Mouse (Mus musculus) liver, embryonic 14.5 days (tissue): ENCODE measurements around the gene Nucks1. TPM values are rescaled to one million over a fixed set of nuclear protein-coding genes. Genes with fewer than 3 reads are reported as not detected.

Source experiments
- ATAC-seq: fragments of 200-750 bp; cut with Nextera tagmentation; 2 replicates; pipeline ENCODE4 v1.8.0; 2017; ENCODE audit warnings: moderate number of reproducible peaks, mild to moderate bottlenecking, moderate library complexity; ENCODE audit not compliant: insufficient read depth
- DNase-seq, 3 experiments: peaks; one replicate each; pipeline ENCODE4 v3.0.0-alpha.2; 2012 to 2013; ENCODE audit warnings: low read depth in 3 of 3, low spot score in 3 of 3
- H3K27ac ChIP-seq: fragments of 300-500 bp; sonication (generic); 2 replicates; pipeline ENCODE4 v1.5.1; 2014; ENCODE audit warnings: moderate library complexity, mild to moderate bottlenecking, control low read depth, inconsistent platforms
- H3K27me3 ChIP-seq: fragments of 300-500 bp; sonication (generic); 2 replicates; pipeline ENCODE4 v1.6.1; 2014; ENCODE audit warnings: mild to moderate bottlenecking, low read length, moderate library complexity; ENCODE audit not compliant: control insufficient read depth, insufficient read depth
- H3K36me3 ChIP-seq: fragments of 300-500 bp; sonication (generic); replicated peaks from 2 replicates; pipeline ENCODE4 v1.6.1; 2014; ENCODE audit warnings: low read depth; ENCODE audit not compliant: control insufficient read depth, insufficient read depth
- H3K4me1 ChIP-seq, 2 experiments: fragments of 200-500 bp in 1 of 2; fragments of 300-500 bp in 1 of 2; sonication (generic) in 1 of 2; replicated peaks; 2 replicates each; pipeline ENCODE4 v1.6.1; 2012 to 2014; ENCODE audit warnings: antibody characterized with exemption in 1 of 2, inconsistent platforms in 1 of 2, low read length in 1 of 2; ENCODE audit not compliant: control insufficient read depth in 2 of 2, insufficient read depth in 2 of 2
- H3K4me2 ChIP-seq: fragments of 300-500 bp; sonication (generic); 2 replicates; pipeline ENCODE4 v1.6.1; 2014; ENCODE audit warnings: low read depth, mild to moderate bottlenecking, control low read depth, moderate library complexity
- H3K4me3 ChIP-seq, 2 experiments: fragments of 200-500 bp in 1 of 2; fragments of 300-500 bp in 1 of 2; sonication (generic) in 1 of 2; 2 replicates each; pipeline ENCODE4 v1.5.1; 2012 to 2014; ENCODE audit warnings: low read depth in 2 of 2, low read length in 2 of 2, mild to moderate bottlenecking in 2 of 2, control low read depth in 1 of 2, inconsistent platforms in 1 of 2, moderate library complexity in 1 of 2; ENCODE audit not compliant: insufficient read depth in 1 of 2
- H3K9ac ChIP-seq: fragments of 300-500 bp; sonication (generic); replicated peaks from 2 replicates; pipeline ENCODE4 v1.6.1; 2014; ENCODE audit warnings: mild to moderate bottlenecking, control low read depth, moderate library complexity
- H3K9me3 ChIP-seq: fragments of 300-500 bp; sonication (generic); 2 replicates; pipeline ENCODE4 v1.6.1; 2016; ENCODE audit warnings: low read length, mixed read lengths; ENCODE audit not compliant: control insufficient read depth
- CTCF ChIP-seq: IDR thresholded peaks from 2 replicates; pipeline ENCODE4 v1.5.1; 2016; ENCODE audit warnings: antibody characterized with exemption, low read depth, control low read depth
- EP300 ChIP-seq: IDR thresholded peaks from 2 replicates; pipeline ENCODE4 v1.6.1; 2016; ENCODE audit warnings: antibody characterized with exemption, low read depth
- WGBS: fragments of 180-500 bp; shearing (Covaris S2); extraction: QIAGEN DNeasy Blood & Tissue Kit; methylation state at CpG from one replicate; pipeline ENCODE4 v1.1.7; 2014; ENCODE audit not compliant: insufficient replicate concordance; 5-methylcytosine and 5-hydroxymethylcytosine counted together
- polyA plus RNA-seq, 2 experiments: library from polyadenylated mRNA; depleted of rRNA in 1 of 2; stranded (reverse) in 1 of 2; unstranded in 1 of 2; fragments of >200 nt; fragmentation: Nextera tagmentation in 1 of 2; extraction: Ambion mirVana in 1 of 2; gene quantifications; 2 replicates each; pipeline versions ENCODE4 v1.2.1 to v1.2.3; 2012 to 2014

Nucks1 gene
- polyA plus RNA-seq, 2 experiments, result 20.2 to 23.2 TPM

DNA sequence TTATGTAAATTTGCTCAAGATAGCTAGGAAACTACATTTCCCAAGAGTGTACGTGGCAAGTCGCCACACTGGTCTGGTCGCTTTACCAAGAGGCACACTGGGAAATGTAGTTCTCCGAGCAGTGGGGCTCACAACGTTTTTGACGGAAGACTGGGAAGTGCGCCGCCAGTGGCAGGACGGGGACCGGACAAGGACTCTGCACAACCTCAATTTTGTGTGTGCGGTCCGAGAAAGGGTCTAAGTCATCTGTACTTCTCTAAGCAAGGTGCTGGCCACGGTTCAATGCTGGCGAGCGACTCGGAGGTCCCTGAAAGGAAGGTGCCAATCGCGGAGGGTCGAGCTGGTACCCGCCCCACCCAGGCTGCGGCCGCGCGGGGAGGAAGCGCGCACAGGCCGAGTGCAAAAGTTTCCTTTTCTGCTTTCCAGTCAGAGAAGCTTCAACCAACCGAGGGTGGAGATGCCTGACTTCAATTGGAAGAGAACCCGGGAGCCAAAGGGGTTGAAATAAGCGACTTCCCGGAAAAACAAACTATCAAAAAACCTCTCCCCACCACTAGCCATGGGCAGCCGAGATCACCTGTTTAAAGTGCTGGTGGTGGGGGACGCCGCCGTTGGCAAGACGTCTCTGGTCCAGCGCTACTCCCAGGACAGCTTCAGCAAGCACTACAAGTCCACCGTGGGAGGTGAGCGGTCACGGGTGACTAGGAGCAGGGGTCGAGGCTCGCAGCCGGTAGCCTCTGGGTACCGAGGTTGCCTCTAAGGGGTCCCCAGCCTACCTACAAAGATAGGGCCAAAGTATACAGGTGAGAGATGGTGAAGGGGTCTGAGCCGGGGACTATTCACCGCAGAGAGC lies 43.0 kb upstream of the Nucks1 start, which contains the start of gene Rab29:
Rab29 (plus strand) TSS at position 132 of the 853 bp plus-strand sequence.
- Histone ChIP-seq H3K27ac (no peak within 1 kb of the TSS), H3K4me1 (peaks cover 0 to 5% of the 10 kb centered on the region in 2 experiments; a peak in 3 of 4 replicates), H3K9ac (peak within 1 kb of the TSS; percentile 76), H3K36me3 (no peaks in the 10 kb centered on the region), H3K9me3 (no peaks in the 10 kb centered on the region), H3K4me2 (peak within 1 kb of the TSS; percentile 88), H3K4me3 (peak within 1 kb of the TSS; percentile 70 to 79), H3K27me3 (no peaks in the 10 kb centered on the region)
- TF ChIP-seq CTCF, result peak; percentile 92
- no peak for TF ChIP-seq EP300
- ATAC-seq (peak; percentile 93), DNase-seq (peak; percentile 77 to 85 (median 81))
- WGBS, result 1% methylated on average over 46 of the region's 46 CpGs

DNA sequence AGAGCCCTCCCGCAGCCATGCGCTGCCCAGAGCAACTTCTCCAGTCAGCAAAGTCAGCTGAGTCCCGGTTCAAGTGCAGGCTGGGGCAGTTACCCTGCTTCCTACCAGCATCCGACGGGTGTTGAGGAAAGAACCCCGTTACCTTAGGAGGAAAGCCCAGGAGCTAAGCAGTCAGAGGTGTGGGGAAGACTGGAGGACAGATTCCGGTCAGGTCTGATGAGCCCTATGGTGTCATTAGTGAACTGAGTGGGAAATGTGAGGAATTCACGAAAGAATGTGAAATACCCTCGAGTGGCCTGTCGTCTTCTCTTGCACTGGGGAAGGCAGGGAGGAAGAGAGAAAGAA lies 42.4 kb upstream of the Nucks1 start:
- ATAC-seq (peak; percentile 26), DNase-seq (no peak)
- Histone ChIP-seq H3K9me3 (no peaks in the 10 kb centered on the region), H3K36me3 (no peaks in the 10 kb centered on the region), H3K9ac (peak overlapping the region; percentile 76), H3K4me3 (peak overlapping the region; percentile 70 to 79), H3K4me1 (peaks cover 0 to 5% of the 10 kb centered on the region in 2 experiments; a peak in 3 of 4 replicates), H3K4me2 (peak overlapping the region; percentile 88), H3K27me3 (no peaks in the 10 kb centered on the region), H3K27ac (no peak overlapping the region)
- 29% methylated on average over 10 of the region's 10 CpGs for WGBS
- TF ChIP-seq EP300 (no peak), CTCF (no peak)

GRCm38 (mm10) chr1:131869561-131869960 lies 40.8 kb upstream of the Nucks1 start:
- TF ChIP-seq CTCF (no peak), EP300 (no peak)

GRCm38 (mm10) chr1:131872856-131873255 lies 37.5 kb upstream of the Nucks1 start:
- Histone ChIP-seq H3K9ac (no peak overlapping the region), H3K9me3 (no peaks in the 10 kb centered on the region), H3K4me3 (no peak overlapping the region), H3K27ac (no peak overlapping the region), H3K36me3 (no peaks in the 10 kb centered on the region), H3K27me3 (no peaks in the 10 kb centered on the region), H3K4me1 (peaks cover 0 to 4% of the 10 kb centered on the region in 2 experiments; a peak in 3 of 4 replicates), H3K4me2 (no peak overlapping the region)
- 53% methylated on average over 1 of the region's 1 CpGs for WGBS
- no peak for TF ChIP-seq CTCF
- no peak for TF ChIP-seq EP300
- DNase-seq, result no peak
- ATAC-seq, result no peak

More at GRCm38 (mm10) chr1:131869561-131869960, 40.8 kb upstream of the Nucks1 start:
- 73% methylated on average over 2 of the region's 2 CpGs for WGBS
- no peak overlapping the region for H3K27ac ChIP-seq
- H3K4me2 ChIP-seq, result no peak overlapping the region
- no peaks in the 10 kb centered on the region for H3K36me3 ChIP-seq
- H3K4me3 ChIP-seq, result no peak overlapping the region
- H3K9me3 ChIP-seq, result no peaks in the 10 kb centered on the region
- no peak overlapping the region for H3K9ac ChIP-seq
- no peaks in the 10 kb centered on the region for H3K27me3 ChIP-seq
- peaks cover 0 to 5% of the 10 kb centered on the region in 2 experiments; a peak in 3 of 4 replicates for H3K4me1 ChIP-seq
- ATAC-seq (no peak), DNase-seq (no peak)

GRCm38 (mm10) chr1:131879816-131880215 lies 30.5 kb upstream of the Nucks1 start:
- H3K4me2 ChIP-seq, result no peak overlapping the region
- H3K36me3 ChIP-seq, result no peaks in the 10 kb centered on the region
- DNase-seq (no peak), ATAC-seq (no peak)
- WGBS, result 58% methylated on average over 2 of the region's 2 CpGs
- no peak overlapping the region for H3K9ac ChIP-seq
- H3K4me3 ChIP-seq, result no peak overlapping the region
- H3K4me1 ChIP-seq, result no peaks in the 10 kb centered on the region
- H3K9me3 ChIP-seq, result no peaks in the 10 kb centered on the region
- H3K27ac ChIP-seq, result no peak overlapping the region
- no peaks in the 10 kb centered on the region for H3K27me3 ChIP-seq
- TF ChIP-seq EP300, result no peak
- TF ChIP-seq CTCF, result no peak
